Mouse (Mus musculus) embryonic facial prominence, embryonic 14.5 days (tissue): ENCODE measurements around the gene Spaca7. TPM values are rescaled to one million over a fixed set of nuclear protein-coding genes. Genes with fewer than 3 reads are reported as not detected.
"Not testable (repeated sequence)": the region's sequence is repeated elsewhere in the genome, so short reads cannot be mapped to it uniquely, and the experiment has no call there.

ENCODE experiments used
- ATAC-seq: fragments of 200-750 bp; cut with Nextera tagmentation; 2 replicates; pipeline ENCODE4 v1.8.0; 2017; ENCODE audit warnings: low read depth, moderate number of reproducible peaks, moderate TSS enrichment
- DNase-seq: peaks from one replicate; pipeline ENCODE4 v3.0.0-alpha.2; 2015; ENCODE audit warnings: low spot score
- H3K27ac ChIP-seq: fragments of 300-500 bp; sonication (generic); replicated peaks from 2 replicates; pipeline ENCODE4 v1.5.1; 2014; ENCODE audit warnings: low read depth, mild to moderate bottlenecking, low read length, moderate library complexity
- H3K27me3 ChIP-seq: fragments of 300-500 bp; sonication (generic); replicated peaks from 2 replicates; pipeline ENCODE4 v1.6.1; 2014; ENCODE audit warnings: low read length; ENCODE audit not compliant: control insufficient read depth, insufficient read depth
- H3K36me3 ChIP-seq: fragments of 300-500 bp; sonication (generic); 2 replicates; pipeline ENCODE4 v1.6.1; 2014; ENCODE audit warnings: low read length, mixed read lengths; ENCODE audit not compliant: control insufficient read depth, insufficient read depth
- H3K4me1 ChIP-seq: fragments of 300-500 bp; sonication (generic); 2 replicates; pipeline ENCODE4 v1.6.1; 2014; ENCODE audit warnings: antibody characterized with exemption, low read length; ENCODE audit not compliant: control insufficient read depth, insufficient read depth
- H3K4me2 ChIP-seq: fragments of 300-500 bp; sonication (generic); 2 replicates; pipeline ENCODE4 v1.6.1; 2014; ENCODE audit warnings: low read depth, mild to moderate bottlenecking, low read length, moderate library complexity, mixed read lengths
- H3K4me3 ChIP-seq: fragments of 300-500 bp; sonication (generic); 2 replicates; pipeline ENCODE4 v1.5.1; 2014; ENCODE audit warnings: low read depth, mild to moderate bottlenecking, low read length
- H3K9ac ChIP-seq: fragments of 300-500 bp; sonication (generic); 2 replicates; pipeline ENCODE4 v1.6.1; 2014; ENCODE audit warnings: low read depth, mild to moderate bottlenecking, low read length, moderate library complexity, mixed read lengths
- H3K9me3 ChIP-seq: fragments of 300-500 bp; sonication (generic); 2 replicates; pipeline ENCODE4 v1.6.1; 2016; ENCODE audit warnings: low read length; ENCODE audit not compliant: control insufficient read depth
- WGBS: fragments of 180-500 bp; shearing (Covaris S2); extraction: QIAGEN DNeasy Blood & Tissue Kit; methylation state at CpG from one replicate; pipeline ENCODE4 v1.1.7; 2014; 5-methylcytosine and 5-hydroxymethylcytosine counted together
- polyA plus RNA-seq: library from polyadenylated mRNA; unstranded; fragments of >200 nt; fragmentation: Nextera tagmentation; extraction: Ambion mirVana; gene quantifications from 2 replicates; pipeline ENCODE4 v1.2.1, GENCODE M21; 2014

Spaca7 gene
- polyA plus RNA-seq, 1 experiment from 2014 or later, result not detected

DNA sequence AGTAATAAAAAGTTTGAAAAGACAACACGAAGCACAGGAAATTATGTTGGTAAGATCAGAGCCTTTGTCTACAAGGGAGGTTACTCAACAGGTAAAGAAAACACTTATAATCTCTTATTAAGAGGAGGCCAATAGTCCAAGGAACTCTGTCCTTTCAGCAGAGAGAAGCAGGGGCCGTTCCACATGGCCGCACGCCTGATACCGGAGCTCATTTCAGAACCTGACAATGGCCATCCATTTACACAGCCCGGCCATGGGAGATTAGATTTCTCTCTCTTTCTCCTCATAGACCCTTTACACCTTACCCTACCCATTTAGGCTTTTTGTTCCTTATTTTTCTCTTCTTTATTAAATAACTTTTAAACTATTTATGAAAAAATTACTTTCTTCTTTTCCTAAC is 3.9 kb downstream of the Spaca7 start:
- WGBS, result 58% methylated on average over 6 of the region's 6 CpGs
- Histone ChIP-seq H3K9me3 (no peaks in the 10 kb centered on the region), H3K27ac (no peak overlapping the region), H3K4me2 (no peak overlapping the region), H3K27me3 (peaks cover 6% of the 10 kb centered on the region), H3K9ac (no peak overlapping the region), H3K4me1 (no peaks in the 10 kb centered on the region), H3K4me3 (no peak overlapping the region), H3K36me3 (no peaks in the 10 kb centered on the region)
- DNase-seq, result no peak
- no peak for ATAC-seq

DNA sequence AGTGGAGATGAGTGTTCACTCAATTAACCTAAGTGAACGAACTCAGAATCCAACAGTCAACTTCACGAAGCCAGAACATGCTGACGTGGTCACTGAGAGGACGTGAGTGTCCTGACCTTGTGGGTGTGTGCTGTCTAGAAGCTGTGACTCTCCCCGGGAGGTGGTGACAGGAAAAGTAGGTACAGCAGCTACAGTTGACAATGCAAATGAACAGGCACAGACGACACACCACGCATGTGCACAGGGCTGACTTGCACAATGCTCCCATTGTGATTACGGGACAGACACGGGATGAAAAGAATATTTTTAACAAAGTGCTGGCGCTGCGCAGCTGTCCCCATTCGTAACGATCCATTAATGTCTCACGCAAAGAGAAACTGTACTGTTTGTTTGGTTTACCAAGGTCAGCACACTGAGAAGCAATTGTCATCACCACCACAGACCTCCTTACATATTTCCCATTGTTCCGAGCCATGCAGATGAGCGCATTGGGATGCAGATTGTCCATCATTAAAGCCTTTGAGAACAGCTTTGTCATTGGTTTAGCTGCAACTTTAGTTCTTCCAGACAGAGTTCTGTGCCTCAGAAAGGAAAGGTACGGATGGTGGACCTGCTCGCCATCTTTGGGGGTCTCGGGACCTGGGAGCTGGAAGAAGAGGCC is 6.6 kb downstream of the Spaca7 start:
- DNase-seq, H3K9ac ChIP-seq, H3K27ac ChIP-seq, H3K27me3 ChIP-seq, H3K4me3 ChIP-seq, ATAC-seq, H3K4me1 ChIP-seq, H3K36me3 ChIP-seq, H3K9me3 ChIP-seq, H3K4me2 ChIP-seq: not testable (repeated sequence)
- WGBS, result 81% methylated on average over 19 of the region's 19 CpGs

DNA sequence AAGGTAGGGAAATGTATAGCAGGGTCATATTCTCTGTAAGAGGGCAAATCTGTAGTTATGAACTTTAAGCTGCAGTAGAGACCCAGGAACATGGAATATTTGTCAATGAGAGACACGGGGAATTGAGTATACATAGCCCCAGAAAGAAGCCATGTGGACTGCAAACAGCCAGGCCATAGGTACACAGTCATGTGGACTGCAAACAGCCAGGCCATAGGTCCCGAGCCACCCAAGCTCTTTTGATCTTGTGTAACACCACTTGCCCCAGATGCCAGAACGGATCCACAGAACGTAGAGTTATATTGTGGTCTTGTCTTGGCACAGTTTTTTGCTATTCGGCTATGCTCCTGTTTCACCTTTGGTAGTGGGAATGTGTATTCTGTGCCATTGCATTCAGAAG is 11.0 kb downstream of the Spaca7 start:
- no peaks in the 10 kb centered on the region for H3K9me3 ChIP-seq
- H3K36me3 ChIP-seq, result no peaks in the 10 kb centered on the region
- no peak for DNase-seq
- H3K27me3 ChIP-seq, result no peaks in the 10 kb centered on the region
- no peak for ATAC-seq
- no peak overlapping the region for H3K27ac ChIP-seq
- H3K4me3 ChIP-seq, result no peak overlapping the region
- H3K9ac ChIP-seq, result no peak overlapping the region
- no peak overlapping the region for H3K4me2 ChIP-seq
- WGBS, result 84% methylated on average over 5 of the region's 5 CpGs
- H3K4me1 ChIP-seq, result no peaks in the 10 kb centered on the region

DNA sequence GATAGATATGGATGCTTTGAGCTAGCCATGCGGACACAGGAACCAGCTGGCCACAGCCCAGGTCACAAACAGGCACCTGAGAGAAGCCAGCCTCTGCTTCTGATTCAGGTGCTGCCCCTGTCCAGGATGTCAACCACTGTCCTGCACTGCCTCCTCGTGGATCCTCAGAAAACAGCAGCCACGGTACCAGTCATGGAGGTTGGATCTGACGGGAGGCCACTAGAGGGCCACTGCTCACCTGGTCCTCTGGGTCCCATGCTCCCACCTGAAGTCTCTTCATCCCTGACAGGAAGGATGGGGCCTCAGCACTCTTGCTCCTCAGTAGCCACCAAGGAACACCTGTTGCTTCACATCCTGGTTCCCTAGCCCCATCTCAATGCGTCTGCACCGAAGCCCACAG is 34.4 kb downstream of the Spaca7 start:
- ATAC-seq (peak; percentile 76), DNase-seq (peak; percentile 47)
- H3K27me3 ChIP-seq, result 0 out of 2 replicates have a peak, but pooled peaks cover 3% of the 10 kb centered on the region
- no peak overlapping the region for H3K4me3 ChIP-seq
- 21% methylated on average over 6 of the region's 6 CpGs for WGBS
- H3K4me1 ChIP-seq, result no peaks in the 10 kb centered on the region
- no peak overlapping the region for H3K9ac ChIP-seq
- no peak overlapping the region for H3K27ac ChIP-seq
- no peaks in the 10 kb centered on the region for H3K36me3 ChIP-seq
- no peak overlapping the region for H3K4me2 ChIP-seq
- H3K9me3 ChIP-seq, result no peaks in the 10 kb centered on the region

DNA sequence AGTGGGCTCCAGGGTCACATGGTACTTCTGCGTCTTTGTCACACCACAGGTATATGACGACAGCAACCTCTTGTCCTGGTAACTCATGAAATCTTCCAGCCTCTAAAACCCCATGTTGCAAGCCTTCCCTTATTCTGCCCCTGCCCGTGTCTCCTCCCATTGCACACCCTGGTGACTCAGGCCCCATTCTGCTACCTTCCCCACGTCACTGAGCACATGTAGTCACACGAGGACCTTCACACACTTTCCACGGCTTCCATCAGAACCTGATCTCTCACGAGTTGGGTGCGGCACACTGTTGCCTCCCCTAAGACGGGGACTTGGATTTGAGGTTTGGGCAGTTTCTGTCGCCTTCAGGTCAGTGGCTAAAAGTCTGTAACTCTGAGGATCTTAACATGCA is 36.0 kb downstream of the Spaca7 start:
- DNase-seq (no peak), ATAC-seq (no peak)
- Histone ChIP-seq H3K9ac (no peak overlapping the region), H3K4me1 (no peaks in the 10 kb centered on the region), H3K27me3 (0 out of 2 replicates have a peak, but pooled peaks cover 3% of the 10 kb centered on the region), H3K4me2 (no peak overlapping the region), H3K36me3 (no peaks in the 10 kb centered on the region), H3K27ac (no peak overlapping the region), H3K4me3 (no peak overlapping the region), H3K9me3 (no peaks in the 10 kb centered on the region)
- 78% methylated on average over 10 of the region's 10 CpGs for WGBS

DNA sequence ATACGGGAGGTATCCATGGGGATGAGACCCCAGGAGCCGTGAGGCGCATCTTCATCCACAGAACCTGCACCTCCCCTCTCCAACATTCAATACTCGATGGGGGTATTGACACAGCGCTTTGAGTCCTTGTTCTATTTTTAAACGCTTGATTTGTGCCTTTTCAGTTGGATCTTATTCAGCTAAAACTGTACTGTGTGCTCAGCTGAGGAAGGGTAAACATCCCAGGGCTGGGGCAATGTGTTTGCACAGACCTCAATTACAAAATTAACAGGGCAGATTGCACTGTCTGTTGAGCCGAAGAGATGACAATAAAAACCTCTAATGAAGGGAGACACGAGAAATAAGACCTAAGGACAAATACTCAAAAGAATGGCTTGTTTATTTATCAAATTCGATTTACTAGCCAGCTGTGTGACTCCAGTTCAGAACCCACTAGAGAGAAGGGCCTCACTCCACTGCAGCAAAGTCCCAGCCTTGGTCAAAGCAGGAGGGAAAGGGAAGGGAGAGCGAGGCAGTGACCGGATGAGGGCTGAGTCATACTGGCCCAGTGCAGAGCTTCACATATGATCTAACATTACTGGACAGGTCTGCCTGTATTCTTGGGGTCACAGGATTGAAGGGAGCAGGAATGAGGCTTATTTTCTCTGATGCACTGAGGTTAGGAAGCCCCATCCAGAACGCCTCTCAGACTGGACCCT is 37.1 kb downstream of the Spaca7 start:
- no peak overlapping the region for H3K9ac ChIP-seq
- 65% methylated on average over 12 of the region's 12 CpGs for WGBS
- no peaks in the 10 kb centered on the region for H3K9me3 ChIP-seq
- H3K27me3 ChIP-seq, result no peaks in the 10 kb centered on the region
- no peak overlapping the region for H3K4me3 ChIP-seq
- no peaks in the 10 kb centered on the region for H3K4me1 ChIP-seq
- H3K36me3 ChIP-seq, result peaks cover 7% of the 10 kb centered on the region; the same call in 1 of the 2 replicates
- no peak for DNase-seq
- no peak overlapping the region for H3K4me2 ChIP-seq
- H3K27ac ChIP-seq, result no peak overlapping the region
- ATAC-seq, result no peak

DNA sequence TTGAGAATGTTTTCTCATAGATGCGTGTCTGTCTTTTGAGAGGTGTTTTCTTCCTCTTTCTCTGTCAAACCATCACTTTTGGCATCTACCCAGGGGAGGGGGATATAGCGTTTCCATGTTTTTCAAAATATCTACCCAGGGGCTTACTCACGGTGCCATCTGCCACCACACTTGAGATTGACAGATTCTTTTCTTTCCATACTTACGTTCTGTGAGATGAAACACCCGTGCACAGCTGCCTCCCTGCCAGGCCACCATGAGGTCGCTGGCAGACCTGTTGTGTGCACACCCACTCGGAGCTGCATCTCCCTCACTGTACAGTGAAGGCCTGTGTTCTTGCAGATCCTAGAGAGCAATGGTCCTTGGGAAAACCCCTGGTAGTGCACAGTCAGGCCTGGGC is 40.4 kb downstream of the Spaca7 start:
- Histone ChIP-seq H3K36me3 (peaks cover 27% of the 10 kb centered on the region), H3K9me3 (no peaks in the 10 kb centered on the region), H3K9ac (no peak overlapping the region), H3K27ac (no peak overlapping the region), H3K4me1 (no peaks in the 10 kb centered on the region), H3K4me3 (no peak overlapping the region), H3K4me2 (no peak overlapping the region), H3K27me3 (no peaks in the 10 kb centered on the region)
- 65% methylated on average over 7 of the region's 7 CpGs for WGBS
- ATAC-seq (no peak), DNase-seq (no peak)

DNA sequence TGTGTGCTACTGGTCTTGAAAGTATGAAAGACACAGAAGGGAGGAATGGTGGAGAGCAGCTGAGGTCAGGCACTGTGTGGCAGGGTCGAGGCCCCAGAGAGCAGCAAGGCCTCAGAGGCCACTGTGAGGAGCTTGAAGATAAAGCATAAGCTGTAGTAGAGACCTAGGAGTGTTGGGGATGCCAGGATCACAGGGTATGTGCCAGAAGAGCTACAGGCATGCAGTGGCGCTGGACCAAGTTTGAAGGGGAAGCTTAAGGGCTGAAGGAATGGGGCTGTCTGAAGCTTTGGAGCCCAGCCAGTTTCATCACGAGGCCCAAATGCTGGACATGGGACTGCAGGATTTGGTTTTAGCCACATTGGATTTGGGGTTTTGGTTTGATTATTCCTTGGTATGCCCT is 44.5 kb downstream of the Spaca7 start:
- not testable (repeated sequence) for DNase-seq, H3K4me2 ChIP-seq, H3K4me3 ChIP-seq, H3K9ac ChIP-seq, H3K27me3 ChIP-seq, ATAC-seq, H3K4me1 ChIP-seq, H3K9me3 ChIP-seq, H3K27ac ChIP-seq
- 71% methylated on average over 3 of the region's 3 CpGs for WGBS
- H3K36me3 ChIP-seq, result peaks cover 59% of the 10 kb centered on the region
